Mouse (Mus musculus) liver, adult 2 months (tissue): ENCODE measurements at regions not wholly inside any gene's neighbourhood (a gene's known extent, or its start where the extent isn't known, plus 50 kb on each side); places are given as distances from the start of the nearest gene placed in this dataset.

Source experiments
- CTCF ChIP-seq: fragments of 200-500 bp; IDR thresholded peaks from 2 replicates; pipeline ENCODE4 v1.5.1; 2011; ENCODE audit warnings: low read depth, low read length, control low read depth
- POLR2A ChIP-seq: fragments of 200-500 bp; IDR thresholded peaks from 2 replicates; pipeline ENCODE4 v1.6.1; 2011; ENCODE audit warnings: low read length, control low read depth; ENCODE audit not compliant: insufficient read depth; ENCODE audit errors: extremely low read depth

GRCm38 (mm10) chr13:6492916-6493619 is 54.9 kb upstream of the Pitrm1 start:
- no peak for TF ChIP-seq POLR2A
- no peak for TF ChIP-seq CTCF
